Mouse (Mus musculus) megakaryocyte progenitor cell, adult 5-6 weeks (primary cell): Measurements from ENCODE around the gene Nacc1. TPM values are rescaled to one million over a fixed set of nuclear protein-coding genes. Genes with fewer than 3 reads are reported as not detected.

ENCODE experiments used
- ATAC-seq: replicated peaks from 2 replicates; pipeline ENCODE4 v1.8.0; 2016; ENCODE audit warnings: mild to moderate bottlenecking, moderate TSS enrichment, inconsistent platforms; ENCODE audit not compliant: poor library complexity
- total RNA-seq, 2 experiments: library from RNA; stranded (forward) in 1 of 2; stranded (reverse) in 1 of 2; fragments of 157-497, 149-512 nt in 1 of 2; fragments of 200-1000 nt in 1 of 2; gene quantifications; 2 replicates each; pipeline versions ENCODE4 v1.2.3 to v1.2.4; 2015 to 2017

The Nacc1 gene
- total RNA-seq (2015) = 71.6 and 77.1 TPM in 2 replicates
- 50.9 and 53.5 TPM in 2 replicates for total RNA-seq (2017)

DNA sequence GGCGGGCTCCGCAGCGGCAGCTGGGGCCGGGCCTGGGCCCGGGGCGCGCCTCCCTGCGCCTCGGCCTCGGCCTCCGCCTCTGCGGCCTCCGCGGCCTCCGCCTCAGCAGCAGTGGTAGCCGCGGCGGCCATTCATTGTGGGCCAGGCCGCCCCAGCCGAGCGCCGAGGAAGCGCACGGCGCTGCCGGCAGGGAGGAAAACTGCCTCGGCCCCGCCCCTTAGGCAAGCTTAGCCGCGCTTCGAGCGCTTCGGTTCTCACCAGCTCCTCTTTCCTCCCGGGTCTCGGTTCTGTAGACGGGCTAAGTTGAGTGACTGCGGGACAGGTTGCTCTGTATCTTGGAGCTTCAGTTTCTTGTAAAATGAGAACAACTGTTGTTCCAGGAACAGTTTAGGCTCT lies at the start of gene Nacc1:
TSS of gene Nacc1 (minus strand) at position 158 of the 396 bp plus-strand sequence.
- peak; percentile 81 for ATAC-seq

DNA sequence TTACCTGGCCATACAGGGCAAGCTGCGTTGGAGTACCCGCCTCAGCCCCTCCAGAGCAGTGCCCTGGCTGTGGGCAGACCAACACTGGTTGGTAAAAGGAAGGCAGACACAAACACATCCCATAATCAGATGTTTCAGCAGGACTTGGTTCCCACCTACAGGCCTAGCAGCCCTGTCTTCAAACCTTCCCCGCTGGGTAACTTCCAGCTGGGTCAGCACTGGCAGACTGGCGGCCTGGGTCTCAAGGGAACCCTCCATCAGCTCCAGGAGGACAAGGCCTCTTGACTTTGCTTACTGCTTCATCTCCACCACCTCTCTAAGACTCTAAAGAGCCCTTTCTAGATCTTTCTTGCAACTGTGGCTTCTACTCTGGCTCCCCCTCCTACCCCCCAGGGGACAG lies 48.9 kb upstream of the Nacc1 start:
- no peak for ATAC-seq

DNA sequence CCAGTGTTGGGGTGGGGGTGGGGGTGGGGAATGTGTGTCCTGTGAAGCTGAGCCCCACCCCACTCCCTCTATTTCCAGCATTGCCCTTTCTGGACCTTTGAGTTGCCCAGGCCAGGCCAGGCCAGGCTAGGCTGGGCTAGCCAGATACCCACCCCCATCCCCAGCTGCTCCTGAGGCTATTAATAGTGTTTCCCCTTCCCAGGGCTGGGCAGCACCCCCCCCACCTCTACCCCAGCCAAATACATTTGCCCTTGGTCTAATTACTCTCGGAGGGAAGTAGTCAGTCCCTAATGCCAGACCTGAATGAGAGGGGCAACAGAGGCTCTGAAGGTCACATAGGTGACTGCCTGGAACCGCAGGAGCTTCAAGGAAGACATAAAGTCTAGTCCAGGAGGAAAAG lies 47.9 kb upstream of the Nacc1 start:
- ATAC-seq = no peak

DNA sequence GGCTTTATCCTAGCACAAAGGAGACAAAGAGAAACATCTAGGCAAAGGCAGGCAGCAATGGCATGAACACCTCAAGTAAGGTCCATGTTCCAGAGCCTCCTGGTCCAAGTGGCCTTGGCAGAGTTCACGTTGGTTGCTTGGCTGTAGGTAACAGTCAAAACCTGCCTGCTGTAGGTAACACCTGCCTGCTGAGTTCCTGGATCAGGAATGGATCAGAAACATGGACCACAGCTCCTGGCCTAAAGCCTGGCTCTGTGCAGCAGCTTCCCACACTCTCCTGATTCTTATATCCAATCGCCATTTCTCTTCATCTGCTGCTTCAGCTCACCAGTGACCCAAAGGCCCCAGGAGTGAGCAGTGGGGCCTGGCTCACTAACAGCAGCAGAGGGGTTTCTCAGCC lies 47.0 kb upstream of the Nacc1 start:
- ATAC-seq = no peak

DNA sequence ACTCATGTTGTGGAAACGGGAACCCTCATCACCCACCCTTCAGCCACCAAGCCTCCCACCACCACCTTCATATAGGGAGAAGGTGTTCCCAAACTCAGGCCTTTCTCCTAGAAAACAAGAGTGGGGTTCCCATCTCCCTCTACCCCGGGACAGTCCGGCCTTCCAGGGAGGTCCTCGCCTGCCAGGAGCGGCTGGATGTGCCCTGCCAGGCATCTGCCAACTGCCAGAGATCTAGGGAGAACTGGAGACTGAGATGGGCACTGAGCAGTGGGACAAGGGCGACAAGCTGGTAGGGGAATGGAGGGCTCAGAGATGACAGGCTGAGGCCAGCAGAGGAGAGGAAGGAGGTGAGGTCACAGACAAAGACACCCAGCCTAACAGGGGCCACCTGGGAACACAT lies 46.3 kb upstream of the Nacc1 start:
- no peak for ATAC-seq

DNA sequence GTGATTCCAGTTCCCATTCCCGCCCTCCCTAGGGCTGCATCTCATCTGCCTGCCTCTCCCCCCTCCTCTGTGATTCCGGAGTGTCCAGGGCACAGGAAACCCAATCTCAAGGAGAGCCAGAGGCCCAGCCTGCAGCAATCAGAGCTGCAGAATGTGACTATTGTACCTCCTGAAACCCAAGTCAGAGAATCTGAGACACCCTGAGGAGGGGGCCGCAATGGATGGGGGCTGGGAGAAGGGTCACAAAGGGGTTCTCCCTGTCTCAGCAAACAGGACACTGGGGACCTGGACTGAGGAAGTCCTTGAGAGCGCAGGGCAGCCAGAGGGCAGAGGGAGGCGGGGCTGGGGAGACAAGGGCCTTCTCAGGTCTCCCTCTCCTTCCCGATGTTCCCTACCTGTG lies 45.3 kb upstream of the Nacc1 start:
- no peak for ATAC-seq

DNA sequence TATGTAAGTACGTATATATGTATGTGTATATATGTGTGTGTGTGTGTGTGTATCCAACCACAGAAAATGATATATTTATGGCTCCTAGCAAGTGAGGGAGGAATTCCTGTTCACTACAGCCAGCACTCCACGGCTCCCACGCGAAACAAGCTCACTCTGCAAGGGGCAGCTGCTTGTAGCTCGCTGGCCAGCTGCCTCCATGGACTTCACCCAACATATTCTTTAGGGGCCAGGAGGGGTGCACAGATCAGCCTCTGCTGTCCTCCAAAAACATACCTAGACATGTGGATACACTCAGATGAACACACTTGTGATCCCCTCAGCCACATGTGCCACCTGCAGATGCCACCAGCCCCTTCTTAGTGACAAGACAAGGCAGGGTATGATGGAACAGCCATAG lies 44.9 kb upstream of the Nacc1 start:
- ATAC-seq = no peak

DNA sequence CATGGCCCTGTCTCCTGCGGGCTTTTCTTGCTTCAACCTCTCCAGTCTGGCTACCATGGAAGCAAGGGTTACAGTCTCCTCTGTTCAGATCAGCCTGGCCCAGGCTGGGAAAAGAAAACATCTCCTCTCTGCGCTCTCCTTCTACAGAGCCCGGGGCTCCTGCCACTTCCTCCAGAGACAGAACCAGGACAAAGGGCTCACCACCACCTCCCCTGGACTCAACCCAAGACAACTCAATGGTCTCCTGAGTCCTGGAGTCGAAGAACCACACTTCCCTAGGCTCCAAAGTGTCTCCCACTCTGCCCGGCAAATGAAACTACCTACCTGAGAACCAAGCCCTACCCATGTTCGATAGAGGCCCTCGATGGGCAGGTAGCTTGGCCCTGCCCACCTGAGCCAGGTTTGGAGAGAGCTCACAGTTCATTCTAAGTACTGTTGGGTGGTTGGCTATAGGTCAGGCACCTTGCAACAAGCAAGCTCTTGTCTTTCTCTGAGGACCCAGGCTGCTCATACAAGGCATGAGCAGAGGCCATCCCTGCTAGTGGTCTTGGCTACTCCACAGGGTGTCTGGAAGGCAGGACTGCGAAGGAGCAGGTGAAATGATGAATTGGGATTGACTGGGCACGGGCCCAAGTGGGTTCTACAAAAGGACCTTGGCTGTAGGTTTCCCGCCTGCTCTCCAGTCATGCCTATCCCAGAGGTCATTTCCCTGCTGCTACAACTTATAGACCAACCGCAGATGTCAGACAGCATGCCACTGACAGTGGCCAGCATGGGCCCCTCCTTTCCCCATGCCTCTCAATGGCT lies 43.9 kb upstream of the Nacc1 start:
- ATAC-seq = no peak

DNA sequence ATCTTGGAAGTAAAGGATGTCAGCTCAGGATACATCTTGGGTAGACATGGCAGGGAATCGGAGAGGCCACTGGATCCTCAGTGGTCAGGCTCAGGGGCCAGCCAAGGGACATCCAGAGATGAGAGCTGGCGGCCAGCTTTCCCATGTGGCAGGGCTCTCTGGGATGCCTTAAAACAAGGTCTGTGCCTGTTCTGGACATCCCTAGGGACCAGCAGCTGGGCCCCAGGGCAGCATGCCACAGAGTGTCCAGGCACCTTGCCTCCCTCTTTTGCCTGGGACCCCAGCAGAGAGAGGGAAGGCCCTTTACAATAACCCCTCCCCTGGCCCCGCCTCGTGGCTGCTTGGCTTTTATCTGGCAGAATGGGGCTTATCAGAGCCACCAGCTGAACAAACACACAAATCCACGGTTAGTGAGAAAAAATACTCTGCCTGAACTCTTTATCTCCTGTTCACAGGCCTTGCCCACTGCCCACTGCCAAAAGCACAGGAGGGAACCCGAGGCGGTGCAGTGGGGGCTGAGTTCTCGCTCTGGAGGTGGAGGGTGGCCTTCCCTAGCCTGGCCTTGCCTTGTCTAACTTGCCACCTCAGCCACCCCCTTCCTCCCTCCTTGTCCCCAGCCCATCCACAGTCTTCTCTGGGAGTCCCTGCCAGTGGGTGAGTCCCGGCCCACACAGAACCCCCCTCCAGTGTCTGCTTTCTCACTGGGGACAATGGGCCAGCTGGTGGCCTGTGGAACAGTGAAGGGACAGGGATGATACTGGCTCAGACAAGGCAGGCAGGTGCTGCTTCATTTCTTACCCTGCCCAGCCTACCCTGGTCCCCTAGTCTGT lies 43.1 kb upstream of the Nacc1 start:
- peak; percentile 83 for ATAC-seq

DNA sequence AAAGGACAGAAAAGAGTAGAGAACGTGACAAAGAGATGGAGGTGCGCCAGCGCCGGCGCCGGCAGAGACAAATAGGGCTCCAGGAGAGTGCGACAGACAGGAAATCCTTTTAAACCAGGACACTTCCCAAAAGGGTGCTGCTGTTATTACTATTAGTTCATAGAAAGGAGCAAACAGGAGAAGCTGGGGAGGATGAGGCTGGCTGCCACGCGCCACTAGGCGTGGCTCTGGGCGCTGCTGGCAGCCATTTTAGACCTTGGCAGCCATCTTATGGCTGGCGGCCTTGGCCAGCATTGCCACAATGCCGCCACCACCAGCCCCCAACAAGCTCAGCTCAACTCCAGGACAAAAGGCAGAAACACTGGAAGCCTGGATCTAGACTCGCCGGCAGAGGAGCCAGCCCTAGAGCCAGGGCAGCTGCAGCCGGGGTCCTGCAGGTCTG lies 42.3 kb upstream of the Nacc1 start:
- 0 out of 2 replicates have a peak, but pooled peaks have one; percentile 6 for ATAC-seq

DNA sequence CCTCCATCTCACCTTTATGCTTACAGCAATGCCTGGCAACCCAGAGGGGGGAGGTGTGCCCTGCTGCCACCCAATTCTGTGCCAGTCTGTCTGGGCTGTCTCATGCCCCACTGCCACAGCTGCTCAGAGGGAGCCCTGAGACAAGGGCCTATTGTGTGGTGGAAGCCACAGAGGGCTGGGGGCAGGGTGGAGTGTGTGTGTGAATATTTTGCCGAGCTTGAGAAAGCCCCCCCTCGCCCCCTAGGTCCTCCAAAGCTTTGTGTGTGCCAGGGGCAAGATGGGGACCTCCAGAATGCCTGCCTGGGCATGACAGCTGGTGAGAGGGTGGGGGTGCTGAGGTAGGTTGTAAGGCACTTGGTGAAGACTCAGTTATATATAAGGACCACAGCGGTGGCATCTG lies 40.8 kb upstream of the Nacc1 start:
- no peak for ATAC-seq

DNA sequence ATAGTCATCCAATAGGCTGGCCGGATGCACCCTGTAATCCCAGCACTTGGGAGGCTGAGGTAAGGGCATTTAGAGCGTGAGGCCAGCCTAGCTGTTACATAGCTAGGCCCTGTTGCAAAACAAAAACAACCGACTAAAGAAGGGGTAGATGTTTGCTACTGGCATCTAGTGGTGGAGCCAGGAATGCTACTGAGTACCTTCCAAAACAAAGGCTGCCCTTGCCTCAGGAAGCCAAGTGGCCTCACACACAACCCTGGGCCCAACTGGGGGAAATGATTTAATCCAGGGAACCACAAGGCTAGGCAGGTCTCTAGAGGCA lies 38.2 kb upstream of the Nacc1 start:
- ATAC-seq = peak; percentile 30

DNA sequence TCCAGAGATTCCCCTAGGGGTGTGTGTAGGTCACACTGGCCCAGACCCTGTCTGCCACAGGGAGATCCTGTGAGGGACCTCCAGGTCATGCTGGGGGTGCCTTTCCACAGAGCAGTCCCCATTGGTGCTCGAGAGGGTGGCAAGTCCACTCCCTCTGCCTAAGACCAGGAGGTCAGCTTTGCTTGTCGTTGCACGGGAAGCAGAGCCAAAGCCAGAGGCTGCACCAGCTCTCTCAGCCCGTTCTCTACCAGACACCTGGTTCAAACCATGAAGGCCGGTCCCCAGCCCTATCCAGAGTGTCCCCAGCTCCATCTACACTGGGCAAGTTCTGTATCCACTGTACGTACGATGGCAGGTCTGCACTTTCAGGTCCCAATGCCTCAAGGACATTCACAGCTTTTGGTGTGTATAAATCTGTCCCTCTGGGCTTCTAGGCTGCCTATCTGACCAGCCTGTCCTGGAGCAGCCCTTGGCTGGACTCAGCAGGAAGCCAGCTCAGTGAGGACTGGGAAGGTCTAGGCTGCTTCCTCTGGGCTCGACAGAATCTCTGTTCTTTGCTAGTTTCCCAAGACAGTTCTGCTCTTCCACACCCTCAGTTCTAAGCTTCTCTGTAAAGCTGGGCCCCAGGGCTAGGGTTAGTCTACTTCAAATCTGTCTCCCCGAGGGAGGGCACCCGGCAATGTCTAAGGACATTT lies 37.7 kb upstream of the Nacc1 start:
- ATAC-seq = no peak

DNA sequence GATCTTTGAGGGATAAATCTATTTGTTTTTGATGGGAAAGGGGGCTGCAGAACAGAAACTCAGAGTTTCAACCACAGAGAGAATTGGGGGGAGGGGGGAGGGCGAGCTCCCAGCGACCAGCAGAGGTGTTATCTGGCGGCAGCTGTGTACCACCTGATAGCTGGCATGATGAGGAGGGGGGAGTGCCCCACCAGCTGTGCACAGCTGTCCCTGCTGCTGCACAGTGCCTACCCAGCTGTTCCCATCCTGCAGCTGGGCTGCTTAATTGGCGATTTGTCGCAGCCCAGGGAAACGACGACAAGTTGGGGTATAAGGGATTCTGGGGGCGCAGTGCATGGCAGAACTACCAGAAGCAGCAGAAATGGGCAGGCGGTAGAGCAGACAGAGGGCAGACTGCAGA lies 37.0 kb upstream of the Nacc1 start:
- peak; percentile 25 for ATAC-seq

DNA sequence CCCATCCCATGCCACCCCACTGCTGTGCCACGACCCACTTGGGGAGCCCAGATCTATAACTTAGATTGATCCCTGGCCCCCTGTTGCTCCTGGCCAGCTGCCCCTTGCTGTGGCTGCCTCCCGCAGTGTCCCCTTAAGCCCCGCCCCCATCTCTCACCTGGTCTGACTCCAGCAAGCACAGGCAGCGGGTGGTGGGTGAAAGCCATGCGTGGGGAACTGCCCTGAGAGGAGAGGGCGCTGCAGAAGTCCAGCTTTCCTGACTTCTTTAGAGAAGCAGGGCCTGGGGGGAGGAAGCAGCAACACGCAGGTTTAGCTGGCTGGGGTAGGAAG lies 35.9 kb upstream of the Nacc1 start:
- peak; percentile 15; the same call in 1 of the 2 replicates for ATAC-seq

DNA sequence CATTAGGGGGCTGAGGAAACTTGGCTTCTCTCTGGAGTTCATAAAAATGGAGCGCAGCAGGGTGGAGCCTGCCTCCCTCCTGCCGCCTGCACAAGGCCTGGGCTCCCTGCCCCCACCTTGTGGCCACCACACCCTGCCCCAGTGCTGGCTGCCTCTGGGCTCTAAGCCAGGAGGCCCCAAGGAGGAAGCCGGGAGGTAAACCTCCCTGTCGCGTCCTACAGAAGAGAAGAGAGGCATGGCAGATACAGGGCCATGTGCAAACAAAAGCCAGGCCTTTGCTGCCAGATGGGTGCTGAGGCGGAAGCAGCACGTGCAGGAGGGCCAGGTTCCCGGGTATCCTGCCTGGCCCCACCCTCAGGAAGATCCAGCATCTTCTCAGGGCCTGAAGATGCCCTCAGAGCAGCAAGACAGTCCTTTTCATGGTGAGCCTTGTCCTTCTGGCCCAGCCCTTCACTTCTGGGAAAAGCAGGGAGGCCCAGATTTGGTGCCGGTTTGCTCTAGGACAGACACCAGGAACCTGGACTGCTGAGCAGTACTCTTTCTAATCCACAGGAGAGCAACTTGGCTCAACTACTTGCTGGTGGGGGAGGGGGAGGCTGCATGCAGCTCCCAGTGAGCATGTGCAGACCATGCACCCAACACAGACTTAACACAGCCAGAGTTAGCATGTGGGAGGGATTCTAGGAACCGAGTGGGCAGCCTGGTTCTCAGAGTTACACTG lies 35.3 kb upstream of the Nacc1 start, which contains the start of gene G430095P16Rik:
TSS of gene G430095P16Rik (plus strand) at position 158 of the 721 bp plus-strand sequence.
- peak; percentile 83 for ATAC-seq

DNA sequence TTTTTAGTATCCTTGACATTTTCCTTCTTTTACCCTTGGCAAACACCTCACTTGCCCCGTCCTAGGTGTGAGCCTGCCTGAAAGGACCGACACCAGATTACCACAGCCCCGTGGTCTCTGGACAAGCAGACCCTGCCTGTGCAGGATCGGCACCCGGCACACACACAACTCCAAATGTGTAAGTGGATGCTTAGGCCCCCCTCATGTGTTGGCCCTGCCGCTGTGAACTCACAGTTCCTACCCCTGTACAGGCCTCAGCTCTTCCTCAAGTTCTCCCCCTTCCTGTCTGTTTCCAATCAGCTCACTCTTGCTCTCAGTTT lies 34.8 kb upstream of the Nacc1 start:
- ATAC-seq = no peak

DNA sequence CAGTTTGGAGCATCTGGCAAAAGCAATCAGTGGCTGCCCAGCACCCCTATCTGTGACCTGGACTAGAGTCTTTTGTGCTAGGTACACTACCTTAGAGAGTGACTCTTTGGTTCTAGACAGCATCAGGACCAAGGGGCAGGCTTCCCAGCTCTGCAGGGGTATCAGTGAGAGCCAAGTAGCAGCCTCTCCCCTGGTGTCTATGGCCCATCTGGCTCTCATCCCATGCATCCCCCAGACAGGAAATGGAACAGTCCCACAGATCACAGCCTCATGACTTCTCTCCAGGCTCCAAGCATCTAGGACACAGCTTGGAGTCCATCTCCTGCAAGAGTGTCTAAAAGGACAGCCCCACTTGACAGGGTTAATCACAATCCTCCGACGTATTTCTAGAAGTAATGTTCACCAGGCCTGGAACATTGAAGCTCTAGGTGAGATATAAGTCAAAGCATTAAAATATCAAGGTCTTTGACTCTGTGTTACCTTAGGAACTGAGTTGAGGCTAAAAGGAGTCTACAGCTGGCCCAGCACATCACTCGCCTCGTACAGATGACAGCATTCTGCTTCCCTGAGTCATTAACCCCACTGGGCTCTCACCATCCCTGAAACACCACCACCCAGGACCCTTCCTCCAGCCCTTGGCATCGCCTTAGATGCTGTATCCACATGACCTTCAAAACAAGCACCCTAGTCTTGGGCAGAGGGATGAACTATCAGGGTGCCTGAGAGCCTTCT lies 31.5 kb upstream of the Nacc1 start:
- ATAC-seq = no peak

DNA sequence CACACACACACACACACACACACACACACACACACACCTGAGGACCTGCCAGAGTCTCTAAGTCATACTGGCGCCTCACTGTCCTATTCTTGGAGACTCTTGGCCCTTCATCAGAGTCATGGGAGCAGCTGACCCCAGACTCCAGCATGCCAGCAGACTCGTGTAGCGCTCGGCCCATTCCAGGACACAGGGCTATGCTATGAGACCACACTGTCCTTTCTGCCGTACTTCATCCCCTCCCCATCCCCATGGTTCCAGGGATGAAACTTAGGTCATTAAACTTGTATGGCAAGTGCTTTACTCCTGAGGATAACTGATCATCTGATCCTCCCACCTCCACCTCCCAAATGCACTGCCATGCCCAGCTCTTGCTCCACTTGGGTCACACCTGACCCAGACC lies 30.8 kb upstream of the Nacc1 start:
- ATAC-seq = no peak

DNA sequence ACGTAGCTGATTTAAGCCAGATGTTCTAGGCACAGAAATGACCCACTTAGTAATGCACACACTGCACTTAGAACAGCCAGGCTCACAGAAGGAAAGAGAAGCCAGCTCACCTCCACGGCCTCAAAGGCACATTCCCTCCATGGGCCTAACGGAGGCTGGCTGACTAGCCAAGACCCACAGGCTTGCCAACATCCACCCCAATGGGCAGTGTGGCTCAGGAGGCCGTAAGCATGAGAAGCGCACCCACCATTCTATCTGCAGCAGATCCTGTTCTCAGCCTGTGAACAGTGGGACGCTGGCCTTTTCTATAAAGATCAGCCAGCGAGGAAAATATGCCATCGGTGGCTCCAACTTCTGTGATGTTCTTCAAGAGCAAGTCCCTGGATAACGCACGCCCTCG lies 29.1 kb upstream of the Nacc1 start:
- ATAC-seq = no peak
